Mouse (Mus musculus): ENCODE results near the gene Ccdc40. TPM values are rescaled to one million over a fixed set of nuclear protein-coding genes. Genes with fewer than 3 reads are reported as not detected.
A peak's percentile ranks its signal among the peaks of the same experiment; 100 is the strongest.

Ccdc40 gene
- polyA plus RNA-seq, 1 experiment from 2014 or later = 6.5 TPM

DNA sequence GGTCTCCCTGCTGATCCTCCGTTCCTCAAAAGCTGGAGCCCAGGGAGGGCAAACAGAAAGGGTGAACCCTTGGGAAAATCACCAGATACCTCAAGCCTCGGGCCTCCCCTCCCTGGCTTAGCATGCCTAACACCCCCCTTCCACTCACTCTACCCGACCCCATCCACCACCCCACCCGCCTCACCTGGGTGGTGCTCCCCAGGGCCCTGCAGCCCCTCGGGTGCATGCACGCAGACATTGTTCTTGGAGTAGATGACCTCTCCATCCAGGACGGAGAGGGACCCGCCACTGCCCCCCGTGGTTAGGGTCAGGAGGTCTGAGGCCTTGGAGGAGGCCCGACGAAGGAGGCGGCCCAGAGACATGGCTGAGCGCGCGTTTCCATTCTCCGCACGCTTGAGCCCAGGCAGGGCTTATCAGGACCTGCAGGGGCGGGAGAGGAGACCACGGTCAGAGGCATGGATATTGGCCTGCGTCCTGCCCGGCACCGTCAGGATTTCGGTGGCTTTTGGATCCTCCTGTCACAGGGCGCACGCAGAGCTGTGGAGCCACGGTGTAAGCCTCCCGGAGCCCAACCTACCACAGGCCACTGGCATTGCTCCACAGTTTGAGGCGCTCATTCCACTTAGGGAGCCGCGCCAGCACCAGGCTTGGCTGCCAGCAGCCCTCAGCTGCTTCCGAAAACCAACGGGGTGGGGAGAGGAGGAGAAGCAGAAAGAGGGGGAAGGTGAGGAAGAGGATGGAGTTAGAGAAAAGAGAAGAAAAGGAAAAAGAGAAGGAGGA lies 17.9 kb upstream of the Ccdc40 start:
- H3K4me1 ChIP-seq = peaks cover 42% of the 10 kb centered on the region
- H3K27me3 ChIP-seq = no peaks in the 10 kb centered on the region
- no peak for ATAC-seq (replicated peaks; ENCODE audit: low FRiP score)
- WGBS = 77% methylated on average over 32 of the region's 32 CpGs
- H3K36me3 ChIP-seq = peaks cover 32% of the 10 kb centered on the region
- H3K27ac ChIP-seq = no peak overlapping the region
- no peaks in the 10 kb centered on the region for H3K9me3 ChIP-seq (replicated peaks)
- no peak overlapping the region for H3K4me2 ChIP-seq
- H3K4me3 ChIP-seq (replicated peaks) = no peak overlapping the region
- H3K9ac ChIP-seq = no peak overlapping the region

DNA sequence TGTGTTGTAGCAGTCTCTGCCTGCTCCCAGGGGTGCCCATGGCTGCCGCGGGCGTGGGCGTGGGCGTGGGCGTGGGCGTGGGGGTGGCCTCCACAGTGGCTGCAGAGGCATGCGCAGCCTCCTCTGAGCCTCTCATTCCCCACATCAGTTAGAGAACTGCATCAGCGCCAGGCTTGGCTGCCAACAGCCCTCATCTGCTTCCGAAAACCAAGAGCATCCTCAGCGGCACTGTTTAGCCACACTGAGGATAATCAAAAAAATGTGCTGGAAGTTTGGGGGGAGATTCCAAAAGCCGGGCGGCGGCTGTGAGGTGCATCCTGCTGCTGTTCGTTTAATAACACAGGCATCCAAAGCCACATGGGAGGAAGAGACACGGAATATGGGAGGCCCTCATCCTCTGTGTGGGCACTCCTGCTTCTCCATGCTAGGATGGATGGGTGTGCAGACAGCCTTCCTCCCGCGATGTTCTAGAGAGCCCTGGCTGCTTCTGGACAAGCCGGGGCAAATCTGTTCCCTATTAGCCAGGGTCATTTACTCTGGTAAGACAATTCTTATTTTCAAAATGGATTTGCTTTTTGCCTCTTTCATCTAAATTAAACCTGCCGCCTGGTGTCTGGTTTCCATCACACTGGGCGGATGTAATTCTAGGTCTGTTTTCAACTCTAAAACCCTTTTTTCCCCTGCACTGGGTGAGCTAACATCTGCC lies 16.6 kb upstream of the Ccdc40 start:
- Histone ChIP-seq H3K27ac (no peak overlapping the region), H3K4me2 (no peak overlapping the region), H3K27me3 (no peaks in the 10 kb centered on the region), H3K4me1 (peaks cover 54% of the 10 kb centered on the region), H3K9ac (no peak overlapping the region), H3K36me3 (peaks cover 28% of the 10 kb centered on the region), H3K4me3 (replicated peaks) (no peak overlapping the region), H3K9me3 (replicated peaks) (no peaks in the 10 kb centered on the region)
- no peak for ATAC-seq (replicated peaks; ENCODE audit: low FRiP score)
- WGBS = 87% methylated on average over 21 of the region's 21 CpGs

DNA sequence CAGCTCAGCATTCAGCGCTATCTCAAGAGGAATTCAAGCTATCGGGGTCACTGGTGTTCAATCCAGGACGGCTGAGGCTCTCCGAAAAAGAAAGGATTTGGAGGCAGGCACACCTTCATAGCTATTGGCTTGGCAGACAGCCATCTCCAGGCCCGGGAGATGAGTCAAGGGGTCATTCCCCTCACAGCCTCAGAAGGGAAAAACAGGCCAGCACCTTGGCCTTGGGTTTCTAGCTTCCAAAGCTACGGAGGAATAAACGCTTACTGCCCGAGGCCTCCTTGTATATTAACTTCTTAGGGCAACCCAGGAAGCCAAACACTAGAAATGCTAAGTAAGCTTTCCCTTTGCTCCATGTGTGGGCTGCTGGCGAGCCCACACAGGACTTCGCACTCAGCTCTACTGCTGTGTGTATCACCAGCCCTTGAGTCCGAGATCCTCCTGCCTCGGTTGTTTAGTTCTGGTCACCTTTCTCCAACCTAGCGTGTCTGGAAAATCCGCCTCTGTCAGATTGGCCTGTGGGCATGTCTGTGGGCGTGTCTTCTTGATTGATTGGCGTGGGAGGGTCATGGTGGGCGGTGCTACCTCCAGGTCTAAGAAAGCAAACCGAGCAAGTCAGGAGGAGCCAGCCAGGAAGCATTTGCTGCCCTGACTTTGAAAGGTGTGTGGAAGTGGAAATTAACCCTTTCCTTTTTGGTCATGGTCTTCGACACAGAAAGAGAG lies 15.0 kb upstream of the Ccdc40 start:
- H3K4me3 ChIP-seq (replicated peaks) = no peak overlapping the region
- no peak overlapping the region for H3K27ac ChIP-seq
- H3K4me1 ChIP-seq = peaks cover 58% of the 10 kb centered on the region
- no peaks in the 10 kb centered on the region for H3K9me3 ChIP-seq (replicated peaks)
- H3K36me3 ChIP-seq = peaks cover 14% of the 10 kb centered on the region
- ATAC-seq (replicated peaks; ENCODE audit: low FRiP score) = no peak
- no peak overlapping the region for H3K9ac ChIP-seq
- H3K27me3 ChIP-seq = no peaks in the 10 kb centered on the region
- H3K4me2 ChIP-seq = no peak overlapping the region
- 59% methylated on average over 19 of the region's 19 CpGs for WGBS

DNA sequence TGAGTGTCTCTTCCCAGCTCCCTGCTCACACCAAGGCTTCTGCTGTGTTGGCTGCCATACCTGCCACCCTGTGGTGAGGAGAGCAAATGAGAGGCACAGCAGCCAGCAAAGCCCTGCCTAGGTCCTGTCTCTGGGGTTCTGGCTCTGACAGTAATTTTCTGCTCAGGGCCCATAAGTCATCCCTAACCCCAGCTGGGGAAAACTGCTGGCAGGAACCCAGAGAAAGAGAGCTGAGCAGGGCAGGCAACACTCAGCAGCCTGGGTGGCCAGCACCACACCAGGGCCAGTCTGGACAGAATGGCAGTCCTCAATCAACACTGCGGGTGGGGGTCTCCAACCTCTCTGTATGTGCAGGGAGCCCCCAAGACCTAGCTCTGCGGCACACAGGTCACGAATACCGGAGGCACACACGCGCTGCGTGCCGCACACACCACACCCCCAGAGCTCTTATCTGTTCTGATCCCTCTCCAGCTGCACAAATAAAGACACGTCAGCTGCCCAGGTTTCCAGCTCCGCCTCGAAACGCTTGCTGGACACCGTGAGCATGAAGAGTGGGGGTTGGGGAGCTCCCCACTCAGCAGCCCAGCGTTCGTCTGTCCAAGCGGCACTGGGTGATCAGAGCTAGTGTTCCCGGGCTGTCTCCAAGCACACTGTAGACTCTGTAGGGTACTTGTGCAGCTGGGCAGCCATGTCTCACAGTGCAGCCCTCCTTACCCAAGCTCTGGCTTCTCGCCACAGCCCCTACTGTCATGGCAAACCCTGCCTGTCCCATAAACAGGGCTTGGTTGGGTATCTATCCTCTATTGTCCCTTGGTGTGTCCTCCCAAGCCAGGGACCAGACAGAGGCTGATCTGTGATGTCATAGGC lies 13.1 kb upstream of the Ccdc40 start:
- peak overlapping the region; percentile 3; the same call in 1 of the 2 replicates for H3K9ac ChIP-seq
- H3K4me1 ChIP-seq = peaks cover 58% of the 10 kb centered on the region
- peak overlapping the region; percentile 54 for H3K4me2 ChIP-seq
- WGBS = 3% methylated on average over 18 of the region's 18 CpGs
- no peaks in the 10 kb centered on the region for H3K9me3 ChIP-seq (replicated peaks)
- no peaks in the 10 kb centered on the region for H3K27me3 ChIP-seq
- peak overlapping the region; percentile 15 for H3K4me3 ChIP-seq (replicated peaks)
- peak; percentile 75 for ATAC-seq (replicated peaks; ENCODE audit: low FRiP score)
- H3K27ac ChIP-seq = peak overlapping the region; percentile 92
- H3K36me3 ChIP-seq = no peaks in the 10 kb centered on the region

DNA sequence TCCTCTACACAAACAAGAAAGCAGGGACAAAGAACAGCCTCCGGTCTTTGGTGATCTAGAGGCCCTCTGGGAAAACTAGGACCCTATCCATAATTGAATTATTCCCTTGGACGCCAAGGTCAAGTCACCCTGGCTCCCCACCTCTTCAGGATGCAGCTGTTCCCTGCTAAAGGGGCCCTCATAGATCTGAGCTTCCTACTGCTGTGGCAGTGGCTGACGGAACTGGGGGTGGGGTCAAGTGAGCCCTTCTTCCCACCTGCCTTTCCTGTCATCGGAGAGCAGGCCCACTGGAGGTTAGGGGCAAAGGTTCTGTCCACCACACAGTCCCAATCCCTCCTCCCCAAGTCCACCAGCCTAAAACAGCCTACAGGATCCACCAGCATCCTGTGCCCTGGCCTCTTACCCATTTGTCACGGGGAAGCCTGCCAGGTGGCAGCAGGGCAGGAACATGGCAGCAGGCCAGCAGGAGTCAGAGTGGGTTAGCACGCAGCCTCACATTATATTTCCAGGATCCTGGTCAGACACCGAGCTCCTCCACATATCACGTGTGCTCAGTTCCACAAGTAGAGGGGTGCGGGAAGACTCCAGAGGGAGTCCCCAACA lies 12.4 kb upstream of the Ccdc40 start:
- Histone ChIP-seq H3K9ac (peak overlapping the region; percentile 3; the same call in 1 of the 2 replicates), H3K27ac (peak overlapping the region; percentile 92), H3K36me3 (no peaks in the 10 kb centered on the region), H3K9me3 (replicated peaks) (no peaks in the 10 kb centered on the region), H3K27me3 (no peaks in the 10 kb centered on the region), H3K4me1 (peaks cover 58% of the 10 kb centered on the region), H3K4me3 (replicated peaks) (peak overlapping the region; percentile 15; the same call in 1 of the 2 replicates), H3K4me2 (peak overlapping the region; percentile 54)
- 18% methylated on average over 9 of the region's 9 CpGs for WGBS
- ATAC-seq (replicated peaks; ENCODE audit: low FRiP score) = peak; percentile 43

DNA sequence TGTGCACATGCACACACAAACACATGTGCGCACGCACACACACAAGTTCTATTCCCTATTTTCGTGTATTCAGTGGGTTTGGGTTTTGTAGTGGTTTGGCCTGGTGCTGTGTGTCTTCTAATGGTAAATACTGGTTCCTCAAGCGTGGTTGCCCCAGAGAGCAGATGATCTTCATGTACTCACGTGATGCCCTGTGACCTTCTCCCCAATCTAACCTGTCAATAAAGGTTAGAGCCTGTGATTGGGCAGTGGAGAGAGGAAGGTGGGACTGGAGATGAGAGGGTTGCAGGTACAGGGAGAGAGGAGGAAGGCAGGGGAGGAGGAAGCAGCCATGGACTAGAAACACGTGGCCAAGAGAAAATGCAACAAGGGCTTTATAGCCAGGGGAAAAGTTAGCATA lies 10.5 kb upstream of the Ccdc40 start:
- Histone ChIP-seq H3K9ac (no peak overlapping the region), H3K36me3 (no peaks in the 10 kb centered on the region), H3K27me3 (no peaks in the 10 kb centered on the region), H3K4me1 (peaks cover 72% of the 10 kb centered on the region), H3K4me2 (no peak overlapping the region), H3K27ac (no peak overlapping the region), H3K9me3 (replicated peaks) (no peaks in the 10 kb centered on the region), H3K4me3 (replicated peaks) (no peak overlapping the region)
- 90% methylated on average over 6 of the region's 6 CpGs for WGBS
- ATAC-seq (replicated peaks; ENCODE audit: low FRiP score) = no peak

DNA sequence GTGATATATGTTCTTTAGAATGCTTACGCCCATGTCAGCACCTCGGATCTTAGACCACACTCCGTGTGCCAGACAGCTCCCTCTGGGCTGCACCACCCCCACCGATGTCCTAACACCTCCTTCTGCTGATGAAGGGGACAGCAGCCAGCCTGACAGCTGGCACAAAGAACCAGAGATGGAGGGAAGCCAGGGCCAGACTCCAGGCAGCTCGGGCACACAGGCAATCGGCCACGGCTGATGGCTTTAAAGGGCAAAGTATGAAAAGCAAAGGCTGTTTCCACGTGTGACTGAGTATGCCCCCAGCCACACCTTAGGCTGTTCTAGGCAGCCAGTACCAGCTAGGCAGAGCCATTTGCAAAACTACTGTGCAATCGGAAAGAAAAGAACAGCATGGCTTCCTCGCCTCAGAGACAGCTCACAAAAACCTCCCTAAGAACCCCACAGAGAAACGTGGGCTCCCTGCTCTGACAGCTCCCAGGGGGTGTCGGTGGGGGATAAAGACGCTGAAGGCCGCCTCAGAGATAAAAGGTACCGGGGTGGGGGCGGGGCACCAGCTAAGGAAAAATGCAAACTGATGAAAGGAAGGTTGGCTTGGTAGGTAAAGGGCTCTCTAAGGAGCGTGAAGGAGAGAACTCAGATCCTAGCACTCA lies 8.4 kb upstream of the Ccdc40 start:
- H3K27me3 ChIP-seq = no peaks in the 10 kb centered on the region
- H3K27ac ChIP-seq = peak overlapping the region; percentile 45; the same call in 1 of the 2 replicates
- H3K4me1 ChIP-seq = peaks cover 65% of the 10 kb centered on the region
- no peak for ATAC-seq (replicated peaks; ENCODE audit: low FRiP score)
- H3K36me3 ChIP-seq = no peaks in the 10 kb centered on the region
- H3K4me3 ChIP-seq (replicated peaks) = no peak overlapping the region
- no peak overlapping the region for H3K9ac ChIP-seq
- 0 out of 2 replicates have a peak overlapping the region, but pooled peaks have one; percentile 7 for H3K4me2 ChIP-seq
- H3K9me3 ChIP-seq (replicated peaks) = no peaks in the 10 kb centered on the region
- 28% methylated on average over 17 of the region's 17 CpGs for WGBS

DNA sequence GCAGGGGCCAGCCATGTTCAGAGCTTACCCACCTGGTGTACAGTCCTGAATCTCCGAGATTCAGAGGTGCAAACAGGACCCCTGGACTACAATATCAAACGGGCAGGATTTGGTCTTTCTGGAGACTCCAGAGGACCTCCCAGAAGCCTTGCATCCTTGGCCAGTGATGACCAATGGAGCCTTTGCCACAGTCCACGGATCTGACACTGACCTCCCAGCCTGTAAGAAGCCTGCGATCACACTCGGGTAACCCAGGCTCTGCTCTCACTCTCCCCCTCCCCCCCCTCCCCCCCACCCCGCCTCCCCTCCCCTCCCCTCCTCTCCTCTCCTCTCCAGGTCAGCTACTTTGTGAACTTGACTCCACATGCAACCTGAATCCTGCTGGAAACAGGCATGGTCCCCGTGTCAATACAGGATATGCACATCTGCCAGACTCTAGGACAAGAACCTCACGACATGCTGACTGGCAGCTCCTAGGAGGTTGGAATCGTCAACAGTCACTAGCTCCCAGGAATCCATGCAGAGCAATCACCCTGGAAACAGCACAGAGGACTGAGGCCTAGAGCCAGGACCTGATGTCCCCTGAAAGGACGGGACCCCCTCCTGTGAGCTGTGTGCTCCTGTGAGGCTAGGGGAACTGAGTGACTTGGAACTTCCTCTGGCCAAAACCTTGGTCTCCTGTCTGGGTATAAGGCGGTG lies 6.4 kb upstream of the Ccdc40 start:
- WGBS = 32% methylated on average over 10 of the region's 11 CpGs
- H3K27ac ChIP-seq = peak overlapping the region; percentile 78

DNA sequence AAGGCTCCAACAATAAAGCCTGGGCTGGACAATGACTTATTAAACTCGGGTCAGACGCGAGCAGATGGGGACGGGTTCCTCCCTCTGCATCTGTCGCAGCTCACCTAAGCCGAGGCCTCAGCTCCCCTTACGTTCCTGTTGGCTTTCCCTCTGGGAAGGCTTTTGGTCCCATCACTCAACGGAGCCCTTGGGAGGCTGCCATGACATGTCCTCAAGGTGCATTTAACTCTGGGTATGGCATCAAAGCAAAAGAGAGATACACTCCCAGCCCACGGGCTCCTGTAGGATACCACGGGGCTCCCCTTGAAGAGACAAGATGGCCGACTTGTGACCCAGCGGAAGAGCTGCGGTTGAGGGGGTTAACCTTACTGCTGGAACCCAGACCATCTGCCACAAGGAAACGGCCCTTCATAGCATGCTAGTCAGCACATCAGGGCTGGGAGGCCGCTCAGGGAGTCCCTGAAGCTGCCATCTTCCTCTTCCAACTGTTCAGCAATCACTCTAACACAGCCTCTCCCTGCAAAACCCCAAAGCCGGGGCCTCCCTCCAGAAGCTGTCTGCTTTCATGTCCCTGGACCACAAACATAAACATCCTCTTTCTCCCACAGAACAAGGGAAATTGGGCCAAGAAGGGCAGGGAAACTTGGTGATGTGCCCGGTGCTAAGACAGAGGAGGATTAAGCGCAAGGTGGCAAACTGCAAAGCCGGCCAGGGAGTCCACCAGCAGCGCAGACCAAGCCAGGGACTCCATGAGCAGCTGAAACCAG lies 5.1 kb upstream of the Ccdc40 start:
- no peak for ATAC-seq (replicated peaks; ENCODE audit: low FRiP score)
- H3K9me3 ChIP-seq (replicated peaks) = no peaks in the 10 kb centered on the region
- no peaks in the 10 kb centered on the region for H3K36me3 ChIP-seq
- H3K4me1 ChIP-seq = peaks cover 72% of the 10 kb centered on the region
- H3K27ac ChIP-seq = 0 out of 2 replicates have a peak overlapping the region, but pooled peaks have one; percentile 78
- no peak overlapping the region for H3K4me2 ChIP-seq
- H3K4me3 ChIP-seq (replicated peaks) = no peak overlapping the region
- 72% methylated on average over 20 of the region's 20 CpGs for WGBS
- H3K9ac ChIP-seq = no peak overlapping the region
- H3K27me3 ChIP-seq = no peaks in the 10 kb centered on the region

More for the DNA sequence above, 6.4 kb upstream of the Ccdc40 start:
- ATAC-seq (replicated peaks; ENCODE audit: low FRiP score) = peak; percentile 32; the same call in 1 of the 2 replicates
- Histone ChIP-seq H3K36me3 (no peaks in the 10 kb centered on the region), H3K9me3 (replicated peaks) (no peaks in the 10 kb centered on the region), H3K9ac (no peak overlapping the region), H3K4me3 (replicated peaks) (no peak overlapping the region), H3K4me2 (no peak overlapping the region), H3K4me1 (peaks cover 63% of the 10 kb centered on the region), H3K27me3 (no peaks in the 10 kb centered on the region)

DNA sequence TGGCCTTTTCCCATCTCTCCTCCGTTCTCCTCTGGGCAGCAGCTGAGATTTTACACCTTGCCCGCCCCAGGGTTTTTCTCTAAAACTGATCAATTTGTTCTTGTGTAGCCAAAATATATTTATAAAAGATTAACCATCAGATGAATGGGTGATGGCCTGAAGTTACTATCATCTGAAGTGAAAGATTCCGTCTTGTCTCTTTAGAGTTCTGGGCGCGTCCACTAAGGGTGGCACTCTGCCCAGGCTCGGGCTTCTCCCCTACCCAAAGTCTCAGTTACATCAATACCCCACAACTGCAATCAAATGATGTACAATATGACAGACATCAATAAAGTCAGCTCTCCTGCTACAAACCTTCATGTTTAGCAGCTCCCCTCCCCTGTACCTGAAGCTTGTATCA lies 3.4 kb upstream of the Ccdc40 start:
- WGBS = 91% methylated on average over 6 of the region's 6 CpGs
- Histone ChIP-seq H3K9me3 (replicated peaks) (no peaks in the 10 kb centered on the region), H3K4me2 (no peak overlapping the region), H3K36me3 (no peaks in the 10 kb centered on the region), H3K27ac (no peak overlapping the region), H3K4me3 (replicated peaks) (no peak overlapping the region), H3K9ac (no peak overlapping the region), H3K4me1 (peaks cover 78% of the 10 kb centered on the region), H3K27me3 (peaks cover 6% of the 10 kb centered on the region; the same call in 1 of the 2 replicates)
- no peak for ATAC-seq (replicated peaks; ENCODE audit: low FRiP score)

All from kidney, embryonic 15.5 days (tissue).